Comparison of ENCODE assay signal across 11 mouse cellular contexts in the genomic region with DNA sequence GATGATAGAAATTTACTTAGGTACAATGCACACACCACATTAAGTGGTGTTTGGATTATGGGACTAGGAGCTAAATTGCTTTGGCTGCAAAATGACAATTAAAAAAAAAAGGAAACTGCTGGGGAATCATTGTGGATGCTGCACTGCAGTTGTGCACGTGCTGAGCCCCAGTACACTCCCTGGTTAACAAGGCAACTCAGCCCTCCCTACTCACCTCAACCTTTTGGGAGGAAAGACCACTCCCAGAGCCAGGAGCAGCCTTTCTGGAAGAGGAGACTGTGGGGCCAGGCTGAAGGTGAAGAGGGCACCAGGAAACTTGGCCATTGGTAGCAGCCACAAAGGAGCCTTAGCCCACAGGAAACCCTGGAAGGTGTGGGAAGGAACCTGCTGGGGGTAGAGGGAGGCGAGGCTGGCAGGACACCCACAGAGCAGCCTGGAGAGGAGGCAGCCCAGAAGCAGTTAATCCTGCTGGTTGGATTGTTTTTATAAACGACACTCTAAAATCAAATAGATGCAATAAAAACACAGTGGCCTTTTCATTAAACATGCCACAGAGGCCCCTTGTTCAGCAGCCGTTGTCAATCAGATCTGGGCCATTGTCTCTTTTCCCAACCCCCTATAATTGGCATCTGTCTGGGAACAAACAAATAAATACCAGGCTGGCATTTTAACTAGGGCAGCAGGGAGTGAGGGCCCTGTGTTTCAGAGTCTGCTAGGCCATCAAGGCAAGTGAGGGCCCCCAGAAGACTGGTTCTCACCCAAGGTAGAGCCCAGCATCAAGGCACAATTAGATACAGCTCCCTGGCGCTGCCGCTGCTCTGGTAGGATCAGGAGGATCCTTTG.
DNase-seq lines count a peak whose midpoint lies in the region; ATAC-seq and TF ChIP-seq lines count a peak whose summit lies in the region.
"Had no signal": no experiment of that assay in that cellular context is flagged by ENCODE, and none has a peak within 500 bp of the region (broad histone marks: within the 10 kb centered on the region; RNA-seq: fewer than 3 reads in every experiment).

No protein-coding gene starts in this region.

- H3K27ac ChIP-seq in kidney, postnatal 0 days = no peak overlapping the region
- peak overlapping the region; percentile 80 for H3K27ac ChIP-seq in forebrain, embryonic 14.5 days (ENCODE audit: low read depth, low read length)
- H3K27ac ChIP-seq in limb, embryonic 12.5 days = peak overlapping the region; percentile 76
- no peak overlapping the region for H3K27ac ChIP-seq in intestine, embryonic 16.5 days (ENCODE audit: low read length)

- no peak for TF ChIP-seq CTCF in kidney, postnatal 0 days (IDR thresholded peaks at IDR 0.05; ENCODE audit: low read depth)

- H3K36me3 ChIP-seq in kidney, postnatal 0 days (ENCODE audit: insufficient read depth, low read length) = no peaks in the 10 kb centered on the region
- H3K36me3 ChIP-seq in forebrain, embryonic 14.5 days (ENCODE audit: control insufficient read depth, insufficient read depth, low read length) = no peaks in the 10 kb centered on the region
- H3K36me3 ChIP-seq in limb, embryonic 12.5 days = no peaks in the 10 kb centered on the region
- H3K36me3 ChIP-seq in intestine, embryonic 16.5 days (ENCODE audit: control insufficient read depth, insufficient read depth, low read length) = no peaks in the 10 kb centered on the region

- no peak overlapping the region for H3K4me2 ChIP-seq in kidney, postnatal 0 days (ENCODE audit: low read length)
- no peak overlapping the region for H3K4me2 ChIP-seq in forebrain, embryonic 14.5 days (ENCODE audit: low read length)
- no peak overlapping the region for H3K4me2 ChIP-seq in limb, embryonic 12.5 days
- H3K4me2 ChIP-seq in intestine, embryonic 16.5 days (ENCODE audit: low read depth, low read length) = no peak overlapping the region
- H3K4me2 ChIP-seq: liver, embryonic 11.5 days had no signal

- no peaks in the 10 kb centered on the region; the same call in 1 of the 2 replicates for H3K4me1 ChIP-seq in kidney, postnatal 0 days (replicated peaks; ENCODE audit: insufficient read depth, low read length)
- H3K4me1 ChIP-seq in forebrain, embryonic 14.5 days (ENCODE audit: control insufficient read depth, insufficient read depth, low read length) = peaks cover 21% of the 10 kb centered on the region
- peaks cover 29% of the 10 kb centered on the region for H3K4me1 ChIP-seq in limb, embryonic 12.5 days (replicated peaks)
- no peaks in the 10 kb centered on the region for H3K4me1 ChIP-seq in intestine, embryonic 16.5 days (ENCODE audit: control insufficient read depth, insufficient read depth, low read length)

- 37% methylated on average over 6 of the region's 6 CpGs for WGBS in kidney, postnatal 0 days
- WGBS in forebrain, embryonic 14.5 days = under 1% methylated on average over 6 of the region's 6 CpGs
- 16% methylated on average over 6 of the region's 6 CpGs for WGBS in limb, embryonic 12.5 days
- WGBS in intestine, embryonic 16.5 days = 40% methylated on average over 6 of the region's 6 CpGs

- no peak overlapping the region for H3K9ac ChIP-seq in kidney, postnatal 0 days (ENCODE audit: low read depth, low read length)
- H3K9ac ChIP-seq in forebrain, embryonic 14.5 days (ENCODE audit: low read length) = peak overlapping the region; percentile 37; the same call in 1 of the 2 replicates
- no peak overlapping the region for H3K9ac ChIP-seq in limb, embryonic 12.5 days (replicated peaks)
- H3K9ac ChIP-seq in intestine, embryonic 16.5 days (ENCODE audit: low read depth, low read length) = no peak overlapping the region

- no peaks in the 10 kb centered on the region for H3K9me3 ChIP-seq in kidney, postnatal 0 days (replicated peaks; ENCODE audit: low read length)
- no peaks in the 10 kb centered on the region for H3K9me3 ChIP-seq in forebrain, embryonic 14.5 days (replicated peaks; ENCODE audit: control insufficient read depth, low read length)
- H3K9me3 ChIP-seq in limb, embryonic 12.5 days = no peaks in the 10 kb centered on the region
- H3K9me3 ChIP-seq in intestine, embryonic 16.5 days (ENCODE audit: control insufficient read depth, low read length) = no peaks in the 10 kb centered on the region

- no peak for ATAC-seq in kidney, postnatal 0 days (replicated peaks; ENCODE audit: low FRiP score, low read depth)
- peak; percentile 88 for ATAC-seq in forebrain, embryonic 14.5 days
- peak; percentile 61 for ATAC-seq in limb, embryonic 12.5 days (ENCODE audit: insufficient number of reproducible peaks, insufficient read depth, low FRiP score, low TSS enrichment, low read depth)
- ATAC-seq in intestine, embryonic 16.5 days = no peak
- ATAC-seq: activated CD4-positive, CD25-positive, alpha-beta regulatory T cell, adult 4 months had no signal

- DNase-seq in kidney, postnatal 0 days (ENCODE audit: low spot score) = peak; percentile 6
- DNase-seq in kidney, adult 18-20 months = no peak
- DNase-seq in forebrain, embryonic 14.5 days (ENCODE audit: low spot score) = peak; percentile 83
- DNase-seq in retina, postnatal 1 day = peak; percentile 96
- DNase-seq in adrenal gland, postnatal 10 days = no peak
- DNase-seq in thymus, postnatal 10 days (ENCODE audit: low spot score in 2 of 2) = no peak
- DNase-seq: kidney, postnatal 36 days had no signal

- no peak overlapping the region for H3K4me3 ChIP-seq in kidney, postnatal 0 days (replicated peaks; ENCODE audit: low read depth, low read length)
- no peak overlapping the region for H3K4me3 ChIP-seq in forebrain, embryonic 14.5 days (ENCODE audit: low read depth, low read length)
- H3K4me3 ChIP-seq in limb, embryonic 12.5 days (replicated peaks) = no peak overlapping the region
- no peak overlapping the region for H3K4me3 ChIP-seq in intestine, embryonic 16.5 days (ENCODE audit: low read length)

- H3K27me3 ChIP-seq in kidney, postnatal 0 days (ENCODE audit: insufficient read depth, low read length) = no peaks in the 10 kb centered on the region
- no peaks in the 10 kb centered on the region for H3K27me3 ChIP-seq in forebrain, embryonic 14.5 days (replicated peaks; ENCODE audit: control insufficient read depth, insufficient read depth, low read length)
- H3K27me3 ChIP-seq in limb, embryonic 12.5 days = no peaks in the 10 kb centered on the region
- no peaks in the 10 kb centered on the region for H3K27me3 ChIP-seq in intestine, embryonic 16.5 days (replicated peaks; ENCODE audit: control insufficient read depth, insufficient read depth, low read length)

Comparison
In these comparisons a context has a peak if more than half of its experiments do, and no peak if none do; other contexts are left out.
1. DNase-seq: peak in kidney, postnatal 0 days (single experiment), forebrain, embryonic 14.5 days (single experiment) and retina, postnatal 1 day (single experiment); none in kidney, adult 18-20 months (single experiment), adrenal gland, postnatal 10 days (single experiment) and thymus, postnatal 10 days (0 of 2).
2. ATAC-seq: peak in forebrain, embryonic 14.5 days (single experiment) and limb, embryonic 12.5 days (single experiment); none in kidney, postnatal 0 days (single experiment) and intestine, embryonic 16.5 days (single experiment).
3. H3K27ac ChIP-seq: peak in forebrain, embryonic 14.5 days (single experiment) and limb, embryonic 12.5 days (single experiment); none in kidney, postnatal 0 days (single experiment) and intestine, embryonic 16.5 days (single experiment).